Mouse (Mus musculus) spleen, adult 2 months (tissue): Measurements from ENCODE around the gene Pprc1. TPM values are rescaled to one million over a fixed set of nuclear protein-coding genes. Genes with fewer than 3 reads are reported as not detected.

ENCODE experiments used
- DNase-seq, 2 experiments: peaks; one replicate each; pipeline versions ENCODE4 v3.0.0 to v3.0.0-alpha.2; 2012 to 2021; ENCODE audit warnings: low spot score in 2 of 2, low read depth in 1 of 2
- H3K27ac ChIP-seq: fragments of 200-500 bp; 2 replicates; pipeline ENCODE4 v1.5.1; 2012; ENCODE audit warnings: low read length, inconsistent platforms; ENCODE audit not compliant: insufficient read depth
- H3K27me3 ChIP-seq: fragments of 200-500 bp; 2 replicates; pipeline ENCODE4 v1.6.1; 2012; ENCODE audit warnings: mild to moderate bottlenecking, moderate library complexity, low read length, inconsistent platforms; ENCODE audit not compliant: control insufficient read depth, insufficient read depth
- H3K36me3 ChIP-seq: fragments of 200-500 bp; 2 replicates; pipeline ENCODE4 v1.6.1; 2012; ENCODE audit warnings: mild to moderate bottlenecking, low read length, inconsistent platforms; ENCODE audit not compliant: control insufficient read depth, insufficient read depth
- H3K4me1 ChIP-seq: fragments of 200-500 bp; 2 replicates; pipeline ENCODE4 v1.6.1; 2011; ENCODE audit warnings: inconsistent platforms; ENCODE audit not compliant: control insufficient read depth, insufficient read depth, insufficient read length
- H3K4me3 ChIP-seq: fragments of 200-500 bp; 2 replicates; pipeline ENCODE4 v1.5.1; 2011; ENCODE audit warnings: mild to moderate bottlenecking, inconsistent platforms; ENCODE audit not compliant: insufficient read depth, insufficient read length; ENCODE audit errors: extremely low read depth
- CTCF ChIP-seq: fragments of 200-500 bp; IDR thresholded peaks from 2 replicates; pipeline ENCODE4 v1.5.1; 2011; ENCODE audit warnings: mild to moderate bottlenecking, inconsistent platforms; ENCODE audit not compliant: insufficient read depth, insufficient read length, insufficient replicate concordance; ENCODE audit errors: extremely low read depth
- POLR2A ChIP-seq: fragments of 200-500 bp; IDR thresholded peaks from 2 replicates; pipeline ENCODE4 v1.6.1; 2011; ENCODE audit warnings: low read depth, low read length, inconsistent platforms
- WGBS: fragments of 180-500 bp; shearing (Covaris S2); methylation state at CpG from one replicate; pipeline ENCODE4 v1.1.7; 2018; 5-methylcytosine and 5-hydroxymethylcytosine counted together
- polyA plus RNA-seq: library from polyadenylated mRNA; depleted of rRNA; stranded (reverse); fragments of >200 nt; gene quantifications from 2 replicates; pipeline ENCODE4 v1.2.3, GENCODE M21; 2012

The Pprc1 gene
- polyA plus RNA-seq, 1 experiment: 28.5 TPM

GRCm38 (mm10) chr19:46056388-46056946 is 11.8 kb downstream of the Pprc1 start:
- Histone ChIP-seq H3K27me3 (no peaks in the 10 kb centered on the region), H3K4me3 (peak overlapping the region; percentile 84), H3K4me1 (peaks cover 4% of the 10 kb centered on the region; the same call in 1 of the 2 replicates), H3K27ac (peak overlapping the region; percentile 89), H3K36me3 (no peaks in the 10 kb centered on the region)
- peak; percentile 90 to 91 for DNase-seq
- TF ChIP-seq POLR2A (peak; percentile 30; the same call in 1 of the 2 replicates), CTCF (no peak)
- WGBS: under 1% methylated on average over 52 of the region's 52 CpGs

DNA sequence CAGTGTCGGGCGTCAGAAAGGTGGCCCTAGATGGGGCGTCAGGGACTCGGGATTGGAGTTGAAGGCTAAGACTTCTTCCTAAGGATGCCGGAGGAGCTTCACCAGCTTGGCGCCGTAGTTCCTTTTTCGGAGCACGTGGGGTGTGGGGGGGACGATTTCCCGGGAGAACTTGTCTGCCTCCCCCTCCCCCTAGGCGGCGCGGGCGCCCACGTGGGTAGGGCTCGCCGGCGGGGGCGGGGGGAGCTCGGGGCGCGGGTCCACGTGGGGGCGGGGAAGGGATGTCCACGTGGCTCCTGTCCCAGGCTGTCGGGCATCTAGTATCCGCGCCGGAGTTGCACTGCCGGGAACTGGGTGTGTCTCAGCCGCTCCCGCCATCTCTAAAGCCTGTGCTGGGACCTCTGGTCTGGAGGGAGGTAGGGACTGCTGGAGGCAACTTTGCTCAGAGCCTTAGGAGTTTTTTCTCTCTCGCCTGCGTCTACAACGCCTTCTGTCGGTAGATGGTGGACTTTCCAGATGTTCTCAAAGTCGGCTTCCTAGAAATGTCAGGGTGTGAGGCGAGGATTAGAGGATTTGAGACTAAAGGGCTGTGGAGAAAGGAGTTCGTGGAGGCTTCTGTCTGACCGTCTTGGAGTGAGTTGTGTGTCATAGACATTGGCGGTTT is 12.4 kb downstream of the Pprc1 start:
- peaks cover 3% of the 10 kb centered on the region for H3K36me3 ChIP-seq
- 2% methylated on average over 42 of the region's 42 CpGs for WGBS
- DNase-seq: peak in 1 of 2 experiments; percentile 64
- peak overlapping the region; percentile 84 for H3K4me3 ChIP-seq
- no peaks in the 10 kb centered on the region for H3K27me3 ChIP-seq
- peak overlapping the region; percentile 89 for H3K27ac ChIP-seq
- H3K4me1 ChIP-seq: peaks cover 4% of the 10 kb centered on the region; the same call in 1 of the 2 replicates
- no peak for TF ChIP-seq CTCF
- TF ChIP-seq POLR2A: no peak

DNA sequence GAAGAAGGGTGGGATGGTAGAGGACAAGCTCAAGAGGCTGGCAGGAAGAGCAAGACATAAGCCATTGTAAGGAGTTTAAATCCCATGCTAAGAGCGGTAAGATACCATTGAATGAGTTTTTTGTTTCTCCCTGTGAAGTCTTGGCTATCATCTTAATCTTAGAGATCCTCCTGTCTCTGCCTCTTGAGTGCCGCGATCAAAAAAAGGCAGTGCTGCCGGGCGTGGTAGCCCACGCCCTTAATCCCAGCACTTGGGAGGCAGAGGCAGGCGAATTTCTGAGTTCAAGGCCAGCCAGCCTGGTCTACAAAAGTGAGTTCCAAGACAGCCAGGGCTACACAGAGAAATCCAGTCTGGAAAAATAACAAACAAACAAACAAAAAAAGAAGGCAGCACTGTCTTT is 13.8 kb downstream of the Pprc1 start:
- H3K27ac ChIP-seq: no peak overlapping the region
- no peak for TF ChIP-seq CTCF
- TF ChIP-seq POLR2A: no peak
- no peak overlapping the region; the same call in 1 of the 2 replicates for H3K4me3 ChIP-seq
- no peak for DNase-seq
- H3K27me3 ChIP-seq: no peaks in the 10 kb centered on the region
- H3K36me3 ChIP-seq: peaks cover 16% of the 10 kb centered on the region
- 95% methylated on average over 7 of the region's 7 CpGs for WGBS
- H3K4me1 ChIP-seq: peaks cover 4% of the 10 kb centered on the region; the same call in 1 of the 2 replicates

GRCm38 (mm10) chr19:46060845-46061244 is 16.2 kb downstream of the Pprc1 start:
- H3K27ac ChIP-seq: no peak overlapping the region
- WGBS: 71% methylated on average over 6 of the region's 6 CpGs
- H3K36me3 ChIP-seq: peaks cover 35% of the 10 kb centered on the region
- DNase-seq: no peak
- no peak overlapping the region for H3K4me3 ChIP-seq
- peaks cover 4% of the 10 kb centered on the region; the same call in 1 of the 2 replicates for H3K4me1 ChIP-seq
- H3K27me3 ChIP-seq: no peaks in the 10 kb centered on the region
- TF ChIP-seq POLR2A: no peak
- TF ChIP-seq CTCF: no peak

DNA sequence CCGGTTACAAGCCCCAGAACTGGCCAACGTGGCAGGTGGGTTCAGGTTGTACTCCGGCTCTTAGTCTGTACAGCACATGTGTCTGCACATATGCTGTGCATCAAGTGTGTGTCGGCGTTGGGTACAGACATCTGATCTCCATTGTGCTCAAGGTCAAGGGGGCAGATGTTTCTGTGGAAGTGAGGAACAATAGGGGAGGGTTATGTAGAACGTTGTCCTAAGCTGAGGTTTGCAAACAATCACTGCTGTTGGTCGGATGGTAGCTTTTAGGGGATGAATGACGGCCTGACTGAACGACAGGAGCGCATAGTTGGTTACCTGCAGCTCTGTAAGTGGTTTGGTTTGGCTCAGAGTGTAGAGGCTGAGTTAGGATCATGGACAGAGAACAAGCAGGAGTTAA is 23.4 kb downstream of the Pprc1 start:
- H3K4me3 ChIP-seq: no peak overlapping the region
- DNase-seq: no peak
- no peaks in the 10 kb centered on the region for H3K4me1 ChIP-seq
- no peak overlapping the region for H3K27ac ChIP-seq
- peaks cover 50% of the 10 kb centered on the region for H3K36me3 ChIP-seq
- TF ChIP-seq POLR2A (no peak), CTCF (no peak)
- no peaks in the 10 kb centered on the region for H3K27me3 ChIP-seq
- WGBS: 94% methylated on average over 10 of the region's 10 CpGs

DNA sequence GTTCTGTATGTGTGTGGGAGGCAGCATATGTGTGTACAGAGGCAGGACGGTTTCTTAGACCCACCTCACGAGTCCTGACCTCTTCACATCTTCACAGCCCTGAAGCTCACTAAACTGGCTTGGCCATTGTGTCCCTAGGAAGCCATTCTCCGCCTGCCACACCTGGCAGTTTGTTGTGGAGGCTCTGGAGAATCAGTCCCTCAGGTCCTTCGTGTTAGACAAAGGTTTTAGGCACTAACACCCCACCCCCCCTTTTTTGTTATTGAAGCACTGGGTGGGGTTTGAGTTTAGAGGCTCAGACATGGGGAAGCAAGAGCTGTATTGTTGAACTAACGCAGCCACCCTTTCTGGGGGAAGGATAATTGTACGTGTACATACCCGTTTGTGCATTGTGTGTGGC is 28.6 kb downstream of the Pprc1 start:
- H3K4me3 ChIP-seq: no peak overlapping the region
- 91% methylated on average over 7 of the region's 7 CpGs for WGBS
- peaks cover 6% of the 10 kb centered on the region; the same call in 1 of the 2 replicates for H3K4me1 ChIP-seq
- TF ChIP-seq POLR2A (no peak), CTCF (no peak)
- no peaks in the 10 kb centered on the region for H3K27me3 ChIP-seq
- H3K36me3 ChIP-seq: peaks cover 18% of the 10 kb centered on the region
- DNase-seq: no peak
- H3K27ac ChIP-seq: no peak overlapping the region

- Histone ChIP-seq H3K27me3 (no peaks in the 10 kb centered on the region), H3K36me3 (peaks cover 16% of the 10 kb centered on the region), H3K4me3 (no peak overlapping the region), H3K4me1 (peaks cover 6% of the 10 kb centered on the region; the same call in 1 of the 2 replicates), H3K27ac (no peak overlapping the region)
- 88% methylated on average over 5 of the region's 5 CpGs for WGBS
- TF ChIP-seq POLR2A (no peak), CTCF (no peak)
- no peak for DNase-seq
These were observed 29.6 kb downstream of the Pprc1 start for GRCm38 (mm10) chr19:46074266-46074665.
